Mouse (Mus musculus) lung, embryonic 16.5 days (tissue): ENCODE measurements around the gene Clca2. TPM values are rescaled to one million over a fixed set of nuclear protein-coding genes. Genes with fewer than 3 reads are reported as not detected.

Experiments
- ATAC-seq: fragments of 200-750 bp; cut with Nextera tagmentation; 2 replicates; pipeline ENCODE4 v1.8.0; 2017; ENCODE audit warnings: low read depth, mild to moderate bottlenecking, moderate library complexity
- H3K27ac ChIP-seq: fragments of 300-500 bp; sonication (generic); 2 replicates; pipeline ENCODE4 v1.5.1; 2014; ENCODE audit warnings: mild to moderate bottlenecking, control low read depth, low read length
- H3K27me3 ChIP-seq: fragments of 300-500 bp; sonication (generic); 2 replicates; pipeline ENCODE4 v1.6.1; 2014; ENCODE audit warnings: low read depth, low read length, mixed read lengths; ENCODE audit not compliant: control insufficient read depth, insufficient read depth
- H3K36me3 ChIP-seq: fragments of 300-500 bp; sonication (generic); 2 replicates; pipeline ENCODE4 v1.6.1; 2014; ENCODE audit warnings: low read length; ENCODE audit not compliant: control insufficient read depth, insufficient read depth
- H3K4me1 ChIP-seq: fragments of 300-500 bp; sonication (generic); replicated peaks from 2 replicates; pipeline ENCODE4 v1.6.1; 2014; ENCODE audit warnings: low read length, mixed read lengths; ENCODE audit not compliant: control insufficient read depth, insufficient read depth
- H3K4me2 ChIP-seq: fragments of 300-500 bp; sonication (generic); 2 replicates; pipeline ENCODE4 v1.6.1; 2014; ENCODE audit warnings: low read depth, low read length, control low read depth
- H3K4me3 ChIP-seq: fragments of 300-500 bp; sonication (generic); 2 replicates; pipeline ENCODE4 v1.5.1; 2014; ENCODE audit warnings: mild to moderate bottlenecking, low read length, control low read depth
- H3K9ac ChIP-seq: fragments of 300-500 bp; sonication (generic); 2 replicates; pipeline ENCODE4 v1.6.1; 2014; ENCODE audit warnings: low read length, control low read depth
- H3K9me3 ChIP-seq: fragments of 300-500 bp; sonication (generic); 2 replicates; pipeline ENCODE4 v1.6.1; 2016; ENCODE audit warnings: low read length; ENCODE audit not compliant: control insufficient read depth
- WGBS: fragments of 180-500 bp; shearing (Covaris S2); extraction: QIAGEN DNeasy Blood & Tissue Kit; methylation state at CpG from one replicate; pipeline ENCODE4 v1.1.7; 2014; 5-methylcytosine and 5-hydroxymethylcytosine counted together
- polyA plus RNA-seq: library from polyadenylated mRNA; unstranded; fragments of >200 nt; fragmentation: Nextera tagmentation; extraction: Ambion mirVana; gene quantifications from 2 replicates; pipeline ENCODE4 v1.2.1, GENCODE M21; 2015

Gene Clca2
- polyA plus RNA-seq = 0.14 and 0.33 TPM in 2 replicates

- Histone ChIP-seq H3K4me1 (no peaks in the 10 kb centered on the region; the same call in 1 of the 2 replicates), H3K4me3 (no peak within 1 kb of the TSS), H3K4me2 (no peak within 1 kb of the TSS), H3K27ac (peak within 1 kb of the TSS; percentile 29; the same call in 1 of the 2 replicates), H3K27me3 (no peaks in the 10 kb centered on the region), H3K36me3 (no peaks in the 10 kb centered on the region), H3K9me3 (no peaks in the 10 kb centered on the region), H3K9ac (no peak within 1 kb of the TSS)
- peak; percentile 34; the same call in 1 of the 2 replicates for ATAC-seq
- WGBS = 61% methylated on average over 6 of the region's 6 CpGs
These were observed at the start of gene Clca2 for GRCm38 (mm10) chr3:145099291-145099690. Gene Clca2, minus strand, starts transcription at chr3:145099443.

DNA sequence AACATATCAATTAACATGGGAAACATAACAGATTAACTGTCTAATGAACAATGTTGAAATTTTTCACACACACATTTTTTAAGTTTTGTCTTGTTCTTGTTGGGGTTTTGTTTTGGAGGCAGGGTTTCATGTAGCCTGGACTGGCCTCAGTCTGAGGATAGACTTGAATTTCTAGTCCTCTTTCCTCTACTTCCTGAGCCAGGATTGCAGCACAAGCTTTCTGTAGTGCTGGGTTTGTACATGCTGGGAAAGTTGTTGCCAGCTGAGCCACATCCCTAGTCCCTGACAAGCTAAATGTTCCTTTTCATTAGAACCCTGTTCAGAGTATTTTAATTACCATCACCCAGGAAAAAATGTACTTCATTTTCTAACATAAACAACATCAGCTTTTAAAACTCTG lies 48.7 kb upstream of the Clca2 start:
- Histone ChIP-seq H3K27ac (no peak overlapping the region), H3K4me3 (no peak overlapping the region), H3K27me3 (no peaks in the 10 kb centered on the region), H3K4me1 (no peaks in the 10 kb centered on the region), H3K9me3 (no peaks in the 10 kb centered on the region), H3K9ac (no peak overlapping the region), H3K4me2 (no peak overlapping the region), H3K36me3 (no peaks in the 10 kb centered on the region)
- ATAC-seq = no peak

- H3K27ac ChIP-seq = no peak overlapping the region
- no peaks in the 10 kb centered on the region for H3K27me3 ChIP-seq
- H3K9ac ChIP-seq = no peak overlapping the region
- 67% methylated on average over 2 of the region's 2 CpGs for WGBS
- H3K4me3 ChIP-seq = no peak overlapping the region
- no peaks in the 10 kb centered on the region for H3K9me3 ChIP-seq
- H3K4me2 ChIP-seq = no peak overlapping the region
- no peaks in the 10 kb centered on the region for H3K4me1 ChIP-seq
- H3K36me3 ChIP-seq = no peaks in the 10 kb centered on the region
- ATAC-seq = no peak
These were observed 48.2 kb upstream of the Clca2 start for GRCm38 (mm10) chr3:145147483-145147882.

- Histone ChIP-seq H3K9me3 (no peaks in the 10 kb centered on the region), H3K4me1 (no peaks in the 10 kb centered on the region), H3K27ac (no peak overlapping the region), H3K36me3 (no peaks in the 10 kb centered on the region), H3K4me3 (no peak overlapping the region), H3K27me3 (no peaks in the 10 kb centered on the region), H3K9ac (no peak overlapping the region), H3K4me2 (no peak overlapping the region)
- ATAC-seq = no peak
- 83% methylated on average over 9 of the region's 9 CpGs for WGBS
These were observed 47.6 kb upstream of the Clca2 start for GRCm38 (mm10) chr3:145146871-145147270.

- 73% methylated on average over 10 of the region's 10 CpGs for WGBS
These were observed 44.6 kb upstream of the Clca2 start for GRCm38 (mm10) chr3:145143856-145144255.

GRCm38 (mm10) chr3:145142925-145143324 lies 43.7 kb upstream of the Clca2 start:
- H3K9ac ChIP-seq = no peak overlapping the region
- ATAC-seq = no peak
- H3K4me2 ChIP-seq = no peak overlapping the region
- no peak overlapping the region for H3K27ac ChIP-seq
- H3K27me3 ChIP-seq = no peaks in the 10 kb centered on the region
- H3K4me1 ChIP-seq = no peaks in the 10 kb centered on the region
- 0 out of 2 replicates have a peak, but pooled peaks cover 3% of the 10 kb centered on the region for H3K36me3 ChIP-seq
- H3K9me3 ChIP-seq = no peaks in the 10 kb centered on the region
- no peak overlapping the region for H3K4me3 ChIP-seq

More at GRCm38 (mm10) chr3:145143856-145144255, 44.6 kb upstream of the Clca2 start:
- no peaks in the 10 kb centered on the region for H3K4me1 ChIP-seq
- H3K4me3 ChIP-seq = no peak overlapping the region
- no peak for ATAC-seq
- H3K9ac ChIP-seq = no peak overlapping the region
- H3K9me3 ChIP-seq = no peaks in the 10 kb centered on the region
- H3K27me3 ChIP-seq = no peaks in the 10 kb centered on the region
- 0 out of 2 replicates have a peak, but pooled peaks cover 3% of the 10 kb centered on the region for H3K36me3 ChIP-seq
- H3K27ac ChIP-seq = no peak overlapping the region
- H3K4me2 ChIP-seq = no peak overlapping the region

DNA sequence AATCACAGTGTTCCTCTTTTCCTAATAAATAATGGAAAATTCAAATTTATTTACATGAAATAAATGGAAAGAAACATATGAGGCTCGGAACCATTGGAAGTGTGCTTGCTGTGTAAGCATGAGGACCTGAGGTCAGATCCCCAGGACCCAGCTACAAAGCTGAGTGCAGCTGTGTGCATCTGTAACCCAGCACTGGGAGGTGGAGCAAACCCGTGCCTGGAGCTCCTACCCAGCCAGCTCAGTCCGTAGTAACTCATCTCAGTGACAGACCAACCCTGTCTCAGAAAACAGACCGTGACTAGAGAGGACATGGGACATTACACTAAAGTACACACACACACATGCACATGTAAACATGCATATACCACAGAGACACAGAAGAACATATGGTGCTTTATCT lies 41.0 kb upstream of the Clca2 start:
- Histone ChIP-seq H3K9ac (no peak overlapping the region), H3K27me3 (no peaks in the 10 kb centered on the region), H3K4me2 (no peak overlapping the region), H3K4me3 (no peak overlapping the region), H3K9me3 (no peaks in the 10 kb centered on the region), H3K4me1 (no peaks in the 10 kb centered on the region), H3K27ac (no peak overlapping the region), H3K36me3 (peaks cover 5% of the 10 kb centered on the region; the same call in 1 of the 2 replicates)
- WGBS = 77% methylated on average over 4 of the region's 4 CpGs
- ATAC-seq = no peak

GRCm38 (mm10) chr3:145131210-145131868 lies 32.1 kb upstream of the Clca2 start:
- no peak overlapping the region for H3K9ac ChIP-seq
- H3K4me2 ChIP-seq = no peak overlapping the region
- H3K36me3 ChIP-seq = peaks cover 5% of the 10 kb centered on the region; the same call in 1 of the 2 replicates
- no peaks in the 10 kb centered on the region for H3K27me3 ChIP-seq
- no peaks in the 10 kb centered on the region for H3K4me1 ChIP-seq
- H3K27ac ChIP-seq = no peak overlapping the region
- peak; percentile 47; the same call in 1 of the 2 replicates for ATAC-seq
- 18% methylated on average over 3 of the region's 3 CpGs for WGBS
- no peaks in the 10 kb centered on the region for H3K9me3 ChIP-seq
- no peak overlapping the region for H3K4me3 ChIP-seq

DNA sequence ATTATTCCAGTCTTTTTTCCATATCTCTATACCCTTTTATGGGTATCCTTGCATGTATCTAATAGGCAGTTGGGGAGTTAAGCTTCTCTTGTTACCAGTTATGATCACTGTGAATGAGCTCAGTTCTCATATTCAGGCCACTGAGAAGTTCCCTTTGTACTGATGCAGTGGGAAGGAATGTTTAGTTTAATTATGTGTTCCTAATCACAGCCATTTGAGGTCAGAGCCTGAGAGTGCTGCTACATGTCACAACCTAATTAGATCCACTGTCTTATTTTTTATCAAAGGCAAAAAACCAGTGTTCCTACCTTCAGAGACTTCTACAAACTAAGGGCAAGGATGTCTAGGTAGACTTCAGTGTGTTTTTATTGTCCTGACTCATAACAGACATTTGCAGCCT lies 30.1 kb upstream of the Clca2 start:
- Histone ChIP-seq H3K9ac (no peak overlapping the region), H3K4me1 (no peaks in the 10 kb centered on the region), H3K4me3 (no peak overlapping the region), H3K27ac (no peak overlapping the region), H3K4me2 (no peak overlapping the region), H3K36me3 (peaks cover 3% of the 10 kb centered on the region; the same call in 1 of the 2 replicates), H3K9me3 (no peaks in the 10 kb centered on the region), H3K27me3 (no peaks in the 10 kb centered on the region)
- ATAC-seq = no peak
